Mouse (Mus musculus): ENCODE measurements around the gene Cilp2. TPM values are rescaled to one million over a fixed set of nuclear protein-coding genes. Genes with fewer than 3 reads are reported as not detected.
A peak's percentile ranks its signal among the peaks of the same experiment; 100 is the strongest.

The Cilp2 gene
- 0.03 and 0.07 TPM in 2 replicates for polyA plus RNA-seq (2012; rRNA removed)

- WGBS, result under 1% methylated on average over 60 of the region's 60 CpGs
- DNase-seq (ENCODE audit: low read depth, low spot score), result no peak
Measured at GRCm38 (mm10) chr8:69887289-69888243, at the start of gene Cilp2. Gene Cilp2 (minus strand): TSS chr8:69887687.

- no peak for DNase-seq (ENCODE audit: low read depth, low spot score)
- WGBS, result 55% methylated on average over 7 of the region's 7 CpGs
Measured at GRCm38 (mm10) chr8:69936050-69936794, 48.7 kb upstream of the Cilp2 start.

GRCm38 (mm10) chr8:69935431-69935830, 47.9 kb upstream of the Cilp2 start:
- no peak for DNase-seq (ENCODE audit: low read depth, low spot score)
- 87% methylated on average over 3 of the region's 3 CpGs for WGBS

GRCm38 (mm10) chr8:69934582-69934981, 47.1 kb upstream of the Cilp2 start:
- no peak for DNase-seq (ENCODE audit: low read depth, low spot score)
- WGBS, result 81% methylated on average over 5 of the region's 5 CpGs

GRCm38 (mm10) chr8:69933811-69934210, 46.3 kb upstream of the Cilp2 start:
- WGBS, result 55% methylated on average over 2 of the region's 2 CpGs
- no peak for DNase-seq (ENCODE audit: low read depth, low spot score)

GRCm38 (mm10) chr8:69926901-69927300, 39.4 kb upstream of the Cilp2 start:
- DNase-seq (ENCODE audit: low read depth, low spot score), result no peak

- no peak for DNase-seq (ENCODE audit: low read depth, low spot score)
- WGBS, result 88% methylated on average over 1 of the region's 1 CpGs
Measured at GRCm38 (mm10) chr8:69923986-69924385, 36.5 kb upstream of the Cilp2 start.

- 75% methylated on average over 2 of the region's 2 CpGs for WGBS
- no peak for DNase-seq (ENCODE audit: low read depth, low spot score)
Measured at GRCm38 (mm10) chr8:69921141-69921540, 33.7 kb upstream of the Cilp2 start.

GRCm38 (mm10) chr8:69919876-69920662, 32.6 kb upstream of the Cilp2 start:
- no peak for DNase-seq (ENCODE audit: low read depth, low spot score)
- 36% methylated on average over 11 of the region's 11 CpGs for WGBS

GRCm38 (mm10) chr8:69919010-69919409, 31.5 kb upstream of the Cilp2 start:
- WGBS, result 57% methylated on average over 1 of the region's 1 CpGs
- peak; percentile 63 for DNase-seq (ENCODE audit: low read depth, low spot score)

GRCm38 (mm10) chr8:69918506-69918905, 31.0 kb upstream of the Cilp2 start:
- no peak for DNase-seq (ENCODE audit: low read depth, low spot score)

- 71% methylated on average over 5 of the region's 5 CpGs for WGBS
- DNase-seq (ENCODE audit: low read depth, low spot score), result no peak
Measured at GRCm38 (mm10) chr8:69915748-69916147, 28.3 kb upstream of the Cilp2 start.

GRCm38 (mm10) chr8:69914526-69914925, 27.0 kb upstream of the Cilp2 start:
- no peak for DNase-seq (ENCODE audit: low read depth, low spot score)

GRCm38 (mm10) chr8:69912478-69913074, 25.1 kb upstream of the Cilp2 start:
- WGBS, result 89% methylated on average over 12 of the region's 12 CpGs
- DNase-seq (ENCODE audit: low read depth, low spot score), result no peak

More at GRCm38 (mm10) chr8:69914526-69914925, 27.0 kb upstream of the Cilp2 start:
- WGBS, result 83% methylated on average over 4 of the region's 4 CpGs

- 91% methylated on average over 13 of the region's 13 CpGs for WGBS
- no peak for DNase-seq (ENCODE audit: low read depth, low spot score)
Measured at GRCm38 (mm10) chr8:69911917-69912316, 24.4 kb upstream of the Cilp2 start.

- DNase-seq (ENCODE audit: low read depth, low spot score), result no peak
- WGBS, result 84% methylated on average over 2 of the region's 2 CpGs
Measured at GRCm38 (mm10) chr8:69907106-69907505, 19.6 kb upstream of the Cilp2 start.

GRCm38 (mm10) chr8:69906260-69906659, 18.8 kb upstream of the Cilp2 start:
- DNase-seq (ENCODE audit: low read depth, low spot score), result no peak
- 56% methylated on average over 2 of the region's 2 CpGs for WGBS

GRCm38 (mm10) chr8:69904096-69904495, 16.6 kb upstream of the Cilp2 start:
- WGBS, result 88% methylated on average over 8 of the region's 8 CpGs
- DNase-seq (ENCODE audit: low read depth, low spot score), result no peak

- WGBS, result under 1% methylated on average over 45 of the region's 45 CpGs
Measured at GRCm38 (mm10) chr8:69903063-69903542, 15.6 kb upstream of the Cilp2 start.

More at GRCm38 (mm10) chr8:69903063-69903542, 15.6 kb upstream of the Cilp2 start:
- peak; percentile 93 for DNase-seq (ENCODE audit: low read depth, low spot score)

All from large intestine, adult 2 months (tissue).